Mouse (Mus musculus): ENCODE measurements at regions not wholly inside any gene's neighbourhood (a gene's known extent, or its start where the extent isn't known, plus 50 kb on each side); places are given as distances from the start of the nearest gene placed in this dataset.
"Not testable (repeated sequence)": the region's sequence is repeated elsewhere in the genome, so short reads cannot be mapped to it uniquely, and the experiment has no call there.

DNA sequence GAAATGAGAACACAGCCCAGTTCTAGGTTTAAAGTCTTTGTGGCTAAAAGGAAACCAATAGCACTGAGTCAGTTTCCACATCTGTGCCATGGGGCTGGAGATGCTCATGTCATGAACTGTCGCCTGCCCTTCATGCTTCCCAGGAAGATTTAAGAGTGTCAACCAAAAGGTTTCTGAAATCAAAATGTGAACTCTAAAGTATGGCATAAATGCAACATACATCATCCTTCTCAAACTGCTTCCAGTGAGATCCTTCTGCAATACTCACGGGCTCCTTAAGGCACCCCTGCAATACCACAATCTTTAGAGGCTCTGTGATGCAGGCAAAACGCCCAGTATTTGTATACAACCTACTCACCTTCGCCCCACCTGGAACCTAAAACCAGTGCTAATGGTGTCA, 229.7 kb downstream of the Lpin1 start:
- ATAC-seq (replicated peaks; ENCODE audit: insufficient number of reproducible peaks, low FRiP score, low TSS enrichment, poor library complexity, severe bottlenecking), result no peak

DNA sequence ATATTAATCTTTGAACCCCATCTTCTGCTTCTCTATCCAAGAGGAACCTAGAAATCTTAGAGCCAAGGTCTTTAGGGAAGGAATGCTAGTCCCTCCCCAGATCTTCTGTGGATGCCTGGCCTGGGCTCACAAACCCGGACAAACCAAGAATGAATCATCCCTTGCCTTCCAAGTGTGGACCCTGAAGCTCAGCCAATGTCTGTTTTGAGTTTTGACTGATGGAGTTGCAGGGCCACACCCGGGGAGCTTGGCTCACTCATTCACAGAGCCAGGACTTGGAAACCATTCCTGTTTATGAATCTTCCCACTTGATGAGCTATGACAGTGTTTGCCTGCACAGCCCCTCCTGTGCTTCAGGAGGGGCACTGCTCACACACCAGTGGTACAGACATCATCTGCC, 230.4 kb downstream of the Lpin1 start:
- ATAC-seq (replicated peaks; ENCODE audit: insufficient number of reproducible peaks, low FRiP score, low TSS enrichment, poor library complexity, severe bottlenecking), result no peak

DNA sequence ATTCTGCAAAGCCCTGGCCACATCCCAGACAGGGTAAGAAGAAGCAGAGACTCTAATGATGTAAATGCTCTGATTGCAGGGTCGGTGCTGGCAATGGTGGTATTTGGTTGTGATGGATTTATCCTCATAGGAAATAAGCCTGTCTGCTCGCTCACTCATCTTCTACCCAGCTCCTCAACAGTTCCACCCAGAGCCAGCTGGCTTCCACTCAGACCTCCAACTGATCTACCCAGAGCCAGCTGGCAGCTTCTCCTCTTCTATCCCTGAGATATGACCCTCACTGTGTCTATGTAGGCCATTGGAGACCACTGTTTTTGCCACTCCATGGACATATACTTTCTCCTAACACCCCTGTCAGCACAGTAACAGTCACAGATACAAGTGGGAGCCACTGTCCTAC, 231.4 kb downstream of the Lpin1 start:
- no peak for ATAC-seq (replicated peaks; ENCODE audit: insufficient number of reproducible peaks, low FRiP score, low TSS enrichment, poor library complexity, severe bottlenecking)

DNA sequence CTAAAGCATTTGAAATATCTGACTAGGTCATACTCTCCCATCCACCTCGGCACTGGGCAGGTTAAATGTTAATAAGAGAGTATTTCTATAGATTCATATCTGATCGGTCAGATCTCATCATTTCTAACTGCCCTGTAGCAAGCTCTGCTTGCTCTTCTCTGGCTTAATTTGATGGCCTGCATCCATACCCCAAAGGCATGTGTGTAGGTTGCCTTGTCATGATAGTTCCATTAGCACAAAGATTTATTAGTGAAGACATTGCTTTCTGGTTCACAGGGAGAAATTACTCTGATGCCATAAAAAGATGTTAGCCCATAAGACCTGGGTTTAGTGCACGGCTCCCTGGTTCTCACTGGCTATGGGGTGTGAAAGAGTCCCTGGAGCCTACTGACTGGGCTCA, 232.3 kb downstream of the Lpin1 start:
- no peak for ATAC-seq (replicated peaks; ENCODE audit: insufficient number of reproducible peaks, low FRiP score, low TSS enrichment, poor library complexity, severe bottlenecking)

DNA sequence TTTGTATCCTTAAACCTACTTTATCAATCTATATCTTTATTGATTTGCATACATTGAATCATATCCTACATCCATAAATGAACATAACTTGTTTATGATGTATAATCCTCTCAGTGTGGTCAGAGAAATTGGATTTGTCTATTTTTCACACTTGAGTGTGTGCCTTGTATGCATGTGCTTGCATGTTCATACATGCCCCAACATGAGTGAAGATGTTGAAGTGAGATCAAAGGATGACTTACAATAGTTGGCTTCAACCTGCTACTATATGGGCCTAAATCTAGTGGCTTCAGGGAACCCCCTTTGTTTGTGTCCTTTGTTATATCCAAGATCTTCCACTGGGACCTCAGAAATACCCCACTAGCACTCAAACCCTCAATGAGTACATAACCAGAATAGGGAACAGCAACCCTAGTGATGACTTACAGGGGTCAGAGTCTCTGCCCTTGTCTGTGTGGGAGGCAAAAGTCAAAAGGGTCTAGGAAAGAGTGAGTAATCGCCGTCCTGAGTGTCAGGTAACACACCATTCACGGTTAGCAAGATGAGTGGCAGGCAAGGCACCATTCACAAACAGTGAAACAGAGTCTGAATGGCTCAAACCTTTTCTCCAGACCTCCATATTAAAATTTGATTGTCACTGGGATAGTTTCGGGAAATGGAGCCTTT, 236.3 kb downstream of the Lpin1 start:
- no peak for ATAC-seq (replicated peaks; ENCODE audit: insufficient number of reproducible peaks, low FRiP score, low TSS enrichment, poor library complexity, severe bottlenecking)

DNA sequence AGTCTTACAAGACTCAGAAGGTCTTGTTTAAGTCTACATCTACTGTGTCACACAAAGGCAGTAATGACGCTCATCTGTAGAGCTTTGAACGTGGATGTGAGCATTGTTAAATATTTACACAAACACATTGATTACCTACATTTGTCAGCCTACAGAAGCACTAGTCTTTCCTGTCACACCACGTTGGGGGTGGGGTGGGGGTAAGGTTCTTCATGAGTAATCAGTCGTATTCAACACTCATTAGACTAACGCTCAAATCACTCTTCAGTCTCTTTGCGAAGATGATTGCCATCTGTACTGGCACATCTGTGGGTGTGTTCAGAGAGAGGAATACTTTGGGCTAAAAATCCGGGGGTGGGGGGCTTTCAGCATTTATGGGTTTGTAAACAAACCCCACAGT, 240.7 kb downstream of the Lpin1 start:
- no peak for ATAC-seq (replicated peaks; ENCODE audit: insufficient number of reproducible peaks, low FRiP score, low TSS enrichment, poor library complexity, severe bottlenecking)

DNA sequence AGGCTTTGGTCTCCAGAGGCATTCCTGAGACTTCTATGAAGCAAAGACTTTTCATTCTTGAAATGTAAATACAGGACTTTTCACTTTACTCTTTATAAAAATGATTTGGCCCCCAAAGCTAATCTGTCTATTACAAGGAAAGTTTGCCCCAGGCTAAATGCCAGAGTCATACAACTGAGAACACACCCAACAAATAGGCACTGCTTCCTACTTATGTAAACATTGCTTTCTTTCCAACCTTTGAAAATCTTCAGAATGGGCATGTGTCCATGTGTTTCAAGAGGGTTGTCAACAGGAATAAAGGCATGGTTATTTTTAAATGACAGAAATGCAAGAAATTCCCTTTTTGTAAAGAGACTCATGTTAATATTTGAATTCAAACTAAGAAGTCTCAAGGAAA, 248.4 kb downstream of the Lpin1 start:
- no peak for ATAC-seq (replicated peaks; ENCODE audit: insufficient number of reproducible peaks, low FRiP score, low TSS enrichment, poor library complexity, severe bottlenecking)

DNA sequence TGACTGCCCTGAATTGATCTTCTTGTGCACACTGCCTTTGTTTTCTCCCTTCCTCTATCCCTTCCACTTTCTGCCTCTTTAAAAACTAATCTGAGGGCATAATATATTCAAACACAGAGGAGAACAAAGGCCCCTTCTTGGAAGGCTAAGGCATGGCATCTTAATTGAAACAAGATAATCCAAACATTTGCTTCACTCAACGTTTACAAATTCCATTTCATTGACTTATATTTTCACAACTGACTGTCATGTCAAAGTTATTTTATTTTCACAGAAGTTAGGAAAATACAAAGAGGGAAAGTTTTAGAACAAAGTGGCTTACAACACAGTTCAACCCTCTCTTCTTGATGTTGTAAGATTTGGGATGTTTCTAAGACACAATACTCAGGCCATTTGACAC, 251.9 kb downstream of the Lpin1 start:
- ATAC-seq (replicated peaks; ENCODE audit: insufficient number of reproducible peaks, low FRiP score, low TSS enrichment, poor library complexity, severe bottlenecking), result no peak

DNA sequence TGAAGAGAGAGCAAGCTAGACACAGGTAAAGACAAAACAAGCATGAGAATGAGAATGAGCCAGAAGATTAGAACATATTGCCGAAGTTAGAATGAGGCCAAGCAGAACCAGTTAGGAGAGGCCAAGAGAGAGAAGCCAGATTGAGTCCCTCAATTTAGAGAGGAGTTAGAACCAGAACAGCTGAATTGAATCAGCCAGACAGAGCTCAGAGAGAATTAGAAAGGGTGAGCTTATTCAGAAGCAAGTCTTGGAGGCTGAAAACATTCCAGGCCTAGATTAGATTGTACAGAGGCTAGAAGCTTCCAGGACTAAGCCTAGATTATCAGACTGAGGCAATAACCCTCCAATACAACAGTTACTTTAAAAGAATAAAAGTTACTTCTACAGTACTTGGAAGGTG, 256.1 kb downstream of the Lpin1 start:
- ATAC-seq (replicated peaks; ENCODE audit: insufficient number of reproducible peaks, low FRiP score, low TSS enrichment, poor library complexity, severe bottlenecking), result no peak

DNA sequence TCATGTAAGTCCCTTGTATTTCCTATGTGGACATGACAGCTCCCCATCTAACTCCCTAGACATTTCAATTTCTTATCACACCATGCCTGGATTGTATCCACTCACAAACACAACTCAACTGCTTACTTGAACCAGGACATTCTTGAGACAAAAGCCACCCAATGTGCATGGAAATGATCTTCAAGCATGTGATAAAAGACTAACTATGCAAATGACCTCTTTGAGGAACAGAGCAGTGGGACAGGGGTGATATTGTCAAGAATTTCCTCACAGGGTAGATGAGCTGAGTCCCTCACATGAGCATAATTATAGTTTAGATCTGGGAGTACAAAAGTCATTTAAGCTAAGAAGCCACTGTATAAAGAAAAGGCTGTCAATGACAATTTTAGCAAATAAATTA, 259.0 kb downstream of the Lpin1 start:
- ATAC-seq (replicated peaks; ENCODE audit: insufficient number of reproducible peaks, low FRiP score, low TSS enrichment, poor library complexity, severe bottlenecking), result no peak

DNA sequence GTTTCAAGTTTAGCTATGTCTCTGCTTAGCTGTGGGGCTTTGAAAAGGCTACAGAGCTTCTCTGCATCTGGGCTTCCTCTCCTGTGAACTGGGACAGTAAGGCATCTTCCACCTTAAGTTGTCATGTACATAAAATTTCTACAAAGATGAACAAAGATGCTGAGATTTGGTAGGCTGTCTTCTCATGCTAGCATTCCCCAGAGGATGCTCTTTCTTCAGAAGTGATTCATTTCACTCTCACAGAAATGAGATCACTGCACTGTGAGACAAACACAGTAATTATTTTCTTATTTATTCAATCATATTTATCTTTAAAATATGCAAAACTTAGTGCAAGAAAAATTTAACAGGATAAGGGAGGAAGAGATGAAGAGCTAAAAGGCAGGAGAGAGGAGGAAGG, 261.5 kb downstream of the Lpin1 start:
- ATAC-seq (replicated peaks; ENCODE audit: insufficient number of reproducible peaks, low FRiP score, low TSS enrichment, poor library complexity, severe bottlenecking), result no peak

DNA sequence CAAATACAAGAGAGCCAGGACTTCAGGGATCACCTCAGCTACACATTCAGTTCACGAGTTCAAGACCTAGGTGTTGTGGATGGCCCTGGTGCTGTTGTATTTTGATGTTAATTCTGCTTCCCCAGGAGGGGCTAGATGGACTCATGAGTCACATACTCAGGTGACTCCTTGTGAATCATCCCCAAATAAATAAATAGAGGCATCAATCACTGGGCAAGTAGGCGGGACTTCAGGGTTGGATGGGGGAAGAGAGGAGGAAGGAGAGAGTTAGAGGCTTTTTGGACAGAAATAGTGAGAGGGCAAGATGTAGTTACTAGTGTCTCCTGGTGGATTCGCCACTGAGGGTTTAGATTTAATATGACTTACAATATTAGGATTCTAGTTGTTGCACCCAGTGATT, 266.7 kb downstream of the Lpin1 start:
- ATAC-seq (replicated peaks; ENCODE audit: insufficient number of reproducible peaks, low FRiP score, low TSS enrichment, poor library complexity, severe bottlenecking), result no peak

DNA sequence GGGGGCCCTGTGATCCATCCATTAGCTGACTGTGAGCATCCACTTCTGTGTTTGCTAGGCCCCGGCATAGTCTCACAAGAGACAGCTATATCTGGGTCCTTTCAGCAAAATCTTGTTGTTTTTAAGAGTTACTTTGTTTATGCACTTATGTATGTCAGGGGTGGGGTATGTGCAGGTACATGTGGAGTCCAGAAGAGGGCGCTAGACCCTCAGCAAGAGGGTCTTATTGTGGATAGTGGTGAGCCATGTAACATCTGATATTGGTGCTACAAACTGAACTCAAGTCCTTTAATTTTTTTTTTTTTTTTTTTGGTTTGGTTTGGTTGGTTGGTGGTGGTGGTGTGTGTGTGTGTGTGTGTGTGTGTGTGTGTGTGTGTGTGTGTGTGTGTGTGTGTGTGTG, 268.7 kb downstream of the Lpin1 start:
- ATAC-seq (replicated peaks; ENCODE audit: insufficient number of reproducible peaks, low FRiP score, low TSS enrichment, poor library complexity, severe bottlenecking), result not testable (repeated sequence)

DNA sequence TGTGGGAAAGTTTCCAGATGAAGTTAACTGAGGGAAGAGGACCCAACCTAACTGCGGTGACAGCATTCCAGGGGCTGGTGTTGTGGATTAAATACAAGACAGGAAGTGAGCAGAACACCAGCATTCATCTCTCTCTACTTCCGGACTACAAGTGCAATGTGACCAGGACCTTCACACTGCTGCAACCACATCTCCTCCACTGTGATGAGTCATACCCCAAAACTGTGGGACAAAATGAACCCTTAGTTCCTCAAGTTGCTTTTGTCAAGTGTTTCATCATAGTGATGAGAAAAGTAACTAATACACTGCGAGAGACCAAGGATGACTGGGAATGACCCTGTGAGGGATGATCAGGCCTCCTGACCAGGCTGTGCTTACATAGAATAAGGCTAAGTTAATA, 279.3 kb downstream of the Lpin1 start:
- no peak for ATAC-seq (replicated peaks; ENCODE audit: insufficient number of reproducible peaks, low FRiP score, low TSS enrichment, poor library complexity, severe bottlenecking)

DNA sequence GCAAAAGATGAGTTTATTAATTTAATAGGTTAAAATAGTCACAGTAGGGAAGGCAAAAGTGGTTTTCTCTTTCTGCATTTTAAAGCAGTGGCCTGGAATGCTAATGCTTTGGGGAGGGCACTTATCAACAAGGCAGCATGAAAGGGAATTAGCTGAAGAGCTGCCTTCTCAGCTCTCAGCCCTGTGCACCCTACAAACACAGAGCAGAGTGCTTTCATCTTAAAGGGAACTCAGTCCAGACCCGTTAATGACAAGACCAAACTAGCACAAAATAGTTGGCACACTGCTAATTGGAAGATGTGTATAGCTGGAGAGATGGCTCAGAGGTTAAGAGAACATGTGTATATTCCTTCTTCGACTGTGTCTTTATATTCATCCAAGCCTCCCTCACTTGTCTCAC, 281.6 kb downstream of the Lpin1 start:
- ATAC-seq (replicated peaks; ENCODE audit: insufficient number of reproducible peaks, low FRiP score, low TSS enrichment, poor library complexity, severe bottlenecking), result no peak

DNA sequence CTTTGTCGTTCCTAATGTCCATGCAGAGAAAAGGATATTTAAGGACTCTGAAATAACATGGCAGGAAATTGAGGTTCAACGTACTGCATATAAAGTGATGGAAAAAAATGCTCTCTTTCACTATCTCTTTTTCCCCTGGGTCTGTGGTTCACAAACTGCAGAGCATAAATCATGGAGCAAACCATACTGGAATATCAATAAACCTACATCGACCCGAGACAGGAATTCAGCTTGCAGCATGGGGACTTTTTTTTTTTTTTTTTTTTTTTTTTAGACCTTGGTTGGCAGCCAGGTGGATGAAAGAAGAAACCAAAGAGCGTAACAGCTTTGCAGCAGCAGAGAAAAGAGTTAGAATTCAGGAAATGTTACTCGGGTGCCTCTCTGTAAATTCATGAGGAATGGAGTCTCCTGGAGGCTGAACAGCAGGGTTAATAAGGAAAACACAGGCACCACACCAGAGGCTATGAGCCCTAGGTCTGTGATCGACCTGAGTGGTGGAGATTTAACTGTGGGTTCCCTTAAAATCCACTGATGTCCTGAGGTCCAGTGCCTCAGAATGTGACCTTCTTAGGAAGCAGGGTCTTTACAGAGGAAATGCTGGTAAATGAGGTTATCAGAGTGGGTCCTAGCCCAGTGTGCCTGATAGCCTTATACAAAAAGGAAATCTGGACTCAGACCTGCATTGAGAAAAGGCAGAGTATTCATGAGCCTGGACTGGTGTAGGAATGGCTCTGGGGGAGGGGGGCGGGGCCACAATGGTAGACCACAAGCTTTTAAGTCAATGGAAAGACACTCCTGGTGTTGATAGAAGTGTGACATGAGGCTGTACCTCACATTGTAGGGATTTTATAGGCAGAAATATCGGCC, 290.0 kb downstream of the Lpin1 start:
- no peak for ATAC-seq (replicated peaks; ENCODE audit: insufficient number of reproducible peaks, low FRiP score, low TSS enrichment, poor library complexity, severe bottlenecking)

DNA sequence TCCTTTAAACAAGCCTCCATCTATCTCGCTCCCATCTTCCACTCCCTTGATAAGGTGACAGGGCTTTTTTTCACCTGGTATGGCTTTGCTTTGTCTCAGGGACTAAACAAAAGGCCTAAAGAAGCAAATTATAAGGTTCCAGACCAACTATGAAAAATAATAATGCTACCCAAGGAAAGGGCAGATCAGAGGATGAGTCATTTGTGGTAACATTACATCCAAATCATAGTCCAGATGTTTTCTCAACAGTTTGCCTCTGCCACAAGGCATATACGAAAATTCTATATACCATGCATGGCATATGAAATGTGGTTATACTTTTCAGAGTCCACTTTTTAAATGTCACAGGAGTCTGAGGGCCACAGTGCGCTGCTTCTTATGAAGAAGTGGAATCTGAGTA, 302.7 kb downstream of the Lpin1 start:
- ATAC-seq (replicated peaks; ENCODE audit: insufficient number of reproducible peaks, low FRiP score, low TSS enrichment, poor library complexity, severe bottlenecking), result no peak

DNA sequence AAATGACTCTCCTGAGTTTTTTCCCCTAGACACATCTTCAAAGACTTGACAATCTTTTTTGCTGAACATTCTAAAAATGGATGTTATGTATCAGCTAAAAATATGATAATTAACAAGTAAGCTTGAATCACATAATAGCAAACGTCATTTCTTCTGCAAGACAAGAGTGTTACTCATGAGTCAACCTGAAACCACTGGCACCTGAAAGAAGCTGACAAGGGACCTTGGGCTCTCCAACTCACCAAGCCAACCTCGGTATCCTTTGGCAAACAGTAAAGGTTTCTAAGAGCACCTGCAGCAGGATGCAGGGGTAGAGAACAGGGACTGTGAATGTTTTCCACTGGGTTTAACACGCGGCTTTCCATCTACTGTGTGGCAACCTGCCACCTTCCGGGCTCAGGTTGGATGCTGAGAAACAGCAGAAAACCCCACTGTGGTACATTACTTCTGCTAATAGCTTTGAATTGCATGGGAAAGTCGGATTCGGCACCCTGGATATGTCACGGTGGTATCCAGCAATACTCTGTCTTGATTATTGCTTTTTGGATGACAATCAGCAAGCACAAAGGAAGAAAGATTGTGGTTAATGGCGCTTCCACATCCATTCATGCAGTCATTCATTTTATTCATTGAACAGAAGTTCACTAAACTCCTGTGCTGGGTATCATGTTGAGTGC, 305.9 kb downstream of the Lpin1 start:
- no peak for ATAC-seq (replicated peaks; ENCODE audit: insufficient number of reproducible peaks, low FRiP score, low TSS enrichment, poor library complexity, severe bottlenecking)

DNA sequence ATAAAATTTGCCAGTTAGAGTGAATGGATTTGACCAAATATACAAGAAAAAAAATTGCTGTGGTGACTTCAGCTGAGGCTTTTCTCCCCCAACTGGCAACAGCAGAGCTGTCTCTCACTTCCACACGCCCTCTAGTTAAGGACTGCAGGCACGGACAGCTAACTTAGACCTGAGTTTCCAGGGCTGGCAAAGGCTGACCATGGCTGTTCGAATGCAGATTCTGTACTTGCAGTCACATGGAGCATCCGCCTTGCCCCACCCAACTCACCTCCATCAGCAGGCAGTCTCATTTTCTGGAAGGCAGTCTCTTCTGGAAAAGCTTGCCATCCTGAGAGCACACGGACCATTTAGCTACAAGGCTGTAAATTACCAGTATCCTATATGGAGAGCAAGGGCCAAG, 325.7 kb downstream of the Lpin1 start:
- no peak for ATAC-seq (replicated peaks; ENCODE audit: insufficient number of reproducible peaks, low FRiP score, low TSS enrichment, poor library complexity, severe bottlenecking)

DNA sequence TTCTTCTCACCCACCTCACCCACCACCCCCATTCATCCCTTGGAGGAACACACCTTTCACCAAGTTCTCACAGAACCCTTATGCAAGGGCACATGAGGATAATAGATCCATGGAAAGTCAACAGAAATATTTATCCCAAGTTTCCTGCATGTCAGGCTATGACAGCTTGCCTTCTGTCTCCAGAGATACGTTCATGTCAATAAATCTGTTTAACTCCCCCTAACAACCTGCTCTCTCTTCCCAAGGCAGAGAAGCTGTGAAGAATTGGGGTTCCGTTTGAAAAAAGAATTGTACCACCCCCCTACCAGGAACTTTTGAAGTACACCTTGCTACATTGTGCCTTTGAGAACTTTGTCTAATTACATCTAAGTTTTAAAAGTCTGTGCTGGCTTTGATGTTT, 331.6 kb downstream of the Lpin1 start:
- no peak for ATAC-seq (replicated peaks; ENCODE audit: insufficient number of reproducible peaks, low FRiP score, low TSS enrichment, poor library complexity, severe bottlenecking)

All from monocyte, adult 5-6 weeks (primary cell).